Mouse (Mus musculus) ES-Bruce4 (cell line): ENCODE results near the gene Ntn4. TPM values are rescaled to one million over a fixed set of nuclear protein-coding genes. Genes with fewer than 3 reads are reported as not detected.

ENCODE experiments used
- H3K27ac ChIP-seq: 2 replicates; pipeline ENCODE4 v1.5.1; 2012; ENCODE audit warnings: low read length, inconsistent platforms; ENCODE audit not compliant: insufficient read depth
- H3K27me3 ChIP-seq: 2 replicates; pipeline ENCODE4 v1.6.1; 2012; ENCODE audit warnings: mild to moderate bottlenecking, low read length, inconsistent platforms; ENCODE audit not compliant: control insufficient read depth, poor library complexity, insufficient read depth, severe bottlenecking
- H3K36me3 ChIP-seq: 2 replicates; pipeline ENCODE4 v1.6.1; 2012; ENCODE audit warnings: inconsistent platforms, mild to moderate bottlenecking, low read length, moderate library complexity; ENCODE audit not compliant: control insufficient read depth, poor library complexity, insufficient read depth, severe bottlenecking
- H3K4me1 ChIP-seq: one replicate; pipeline ENCODE4 v1.8.1; 2011; ENCODE audit warnings: low read length; ENCODE audit not compliant: control insufficient read depth, insufficient read depth
- H3K4me3 ChIP-seq: 2 replicates; pipeline ENCODE4 v1.5.1; 2011; ENCODE audit warnings: low read depth, mild to moderate bottlenecking, low read length
- H3K9ac ChIP-seq: 2 replicates; pipeline ENCODE4 v1.6.1; 2012; ENCODE audit warnings: low read depth, mild to moderate bottlenecking, inconsistent platforms; ENCODE audit not compliant: poor library complexity, severe bottlenecking
- H3K9me3 ChIP-seq: replicated peaks from 2 replicates; pipeline ENCODE4 v1.6.1; 2012; ENCODE audit warnings: mild to moderate bottlenecking, low read length, inconsistent platforms; ENCODE audit not compliant: control insufficient read depth, poor library complexity, insufficient read depth, severe bottlenecking
- CTCF ChIP-seq: IDR thresholded peaks from one replicate; pipeline ENCODE4 v1.8.1; 2011; ENCODE audit warnings: low read depth, low read length
- EP300 ChIP-seq: IDR thresholded peaks from 2 replicates; pipeline ENCODE4 v1.6.1; 2011; ENCODE audit warnings: low read depth, low read length; ENCODE audit not compliant: insufficient read depth
- POLR2A ChIP-seq: IDR thresholded peaks from one replicate; pipeline ENCODE4 v1.8.1; 2011; ENCODE audit warnings: low read length; ENCODE audit not compliant: insufficient read depth
- polyA plus RNA-seq: library from polyadenylated mRNA; stranded (reverse); fragments of >200 nt; gene quantifications from 2 replicates; pipeline ENCODE4 v1.2.4, GENCODE M21; 2011; ENCODE audit warnings: low read depth; ENCODE audit not compliant: missing spikeins, insufficient read depth, insufficient read length

The Ntn4 gene
- polyA plus RNA-seq, 1 experiment: 2.2 TPM

DNA sequence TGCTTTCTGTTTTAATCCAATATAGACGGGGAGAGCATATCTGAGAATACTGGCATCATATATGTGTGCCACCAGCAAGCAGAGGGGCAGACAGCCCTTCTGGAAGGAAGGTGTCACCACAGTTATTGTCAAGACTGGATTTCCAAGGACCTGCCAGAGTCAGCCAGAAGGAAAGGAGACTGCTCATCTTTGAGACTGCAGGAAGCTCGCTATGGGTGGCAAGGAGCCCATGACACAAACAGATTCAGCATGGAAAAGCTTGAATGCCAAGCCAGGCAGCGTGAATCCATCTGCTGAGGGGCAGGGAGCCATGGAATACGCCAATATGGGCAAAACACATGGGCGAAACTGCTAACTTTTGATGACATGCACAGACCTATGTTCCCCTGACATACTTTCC, 6.9 kb upstream of the Ntn4 start:
- no peaks in the 10 kb centered on the region for H3K4me1 ChIP-seq
- H3K36me3 ChIP-seq: no peaks in the 10 kb centered on the region
- H3K27ac ChIP-seq: no peak overlapping the region
- no peaks in the 10 kb centered on the region; the same call in 1 of the 2 replicates for H3K27me3 ChIP-seq
- no peaks in the 10 kb centered on the region for H3K9me3 ChIP-seq
- H3K4me3 ChIP-seq: no peak overlapping the region
- no peak overlapping the region for H3K9ac ChIP-seq
- no peak for TF ChIP-seq POLR2A
- no peak for TF ChIP-seq CTCF
- TF ChIP-seq EP300: no peak

DNA sequence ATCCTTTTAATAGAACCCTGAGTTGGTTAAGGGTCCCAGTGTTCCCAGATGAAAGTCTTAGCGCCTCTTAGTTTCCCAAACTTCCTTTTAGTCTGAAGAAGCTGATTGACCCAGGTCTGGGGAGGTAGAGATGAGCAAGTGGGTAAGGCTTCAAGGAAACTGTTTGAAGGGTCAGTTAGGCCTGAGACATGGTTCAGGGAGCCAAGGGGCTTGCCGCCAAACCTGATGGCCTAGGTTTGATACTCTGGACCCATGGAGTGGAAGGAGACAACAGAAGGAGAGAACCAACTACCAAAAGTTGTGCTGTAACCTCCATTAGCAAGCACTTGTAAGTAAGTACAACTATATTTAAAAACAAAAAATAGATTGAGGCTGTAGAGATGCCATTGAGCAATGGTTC, 6.5 kb upstream of the Ntn4 start:
- Histone ChIP-seq H3K9me3 (no peaks in the 10 kb centered on the region), H3K9ac (no peak overlapping the region), H3K4me3 (no peak overlapping the region), H3K4me1 (no peaks in the 10 kb centered on the region), H3K27ac (no peak overlapping the region), H3K36me3 (no peaks in the 10 kb centered on the region), H3K27me3 (no peaks in the 10 kb centered on the region; the same call in 1 of the 2 replicates)
- TF ChIP-seq POLR2A: no peak
- no peak for TF ChIP-seq EP300
- TF ChIP-seq CTCF: no peak

DNA sequence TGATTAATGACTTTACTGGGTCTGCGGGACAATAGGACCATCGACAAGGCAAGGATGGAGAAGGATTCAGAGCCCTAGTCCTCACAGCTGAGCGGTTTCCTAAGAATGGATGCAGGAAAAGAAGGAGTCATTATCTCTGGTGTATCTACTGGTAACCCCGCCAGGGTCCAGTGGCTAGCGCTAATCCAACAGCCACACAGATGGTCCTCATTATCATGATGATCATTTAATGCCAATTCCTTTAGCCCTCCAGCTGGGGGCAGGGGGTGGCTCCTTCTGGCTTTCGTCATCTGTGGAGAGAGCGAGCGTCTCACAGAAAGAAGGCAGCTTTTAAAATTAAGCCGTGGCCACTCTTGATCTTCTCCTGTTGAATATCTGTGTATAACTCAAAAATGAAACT, 4.5 kb upstream of the Ntn4 start:
- Histone ChIP-seq H3K27ac (no peak overlapping the region), H3K9me3 (no peaks in the 10 kb centered on the region), H3K27me3 (peaks cover 7% of the 10 kb centered on the region), H3K4me3 (no peak overlapping the region), H3K36me3 (no peaks in the 10 kb centered on the region), H3K4me1 (no peaks in the 10 kb centered on the region), H3K9ac (no peak overlapping the region)
- TF ChIP-seq POLR2A: no peak
- no peak for TF ChIP-seq CTCF
- TF ChIP-seq EP300: 0 out of 2 replicates have a peak, but pooled peaks have one; percentile 7

DNA sequence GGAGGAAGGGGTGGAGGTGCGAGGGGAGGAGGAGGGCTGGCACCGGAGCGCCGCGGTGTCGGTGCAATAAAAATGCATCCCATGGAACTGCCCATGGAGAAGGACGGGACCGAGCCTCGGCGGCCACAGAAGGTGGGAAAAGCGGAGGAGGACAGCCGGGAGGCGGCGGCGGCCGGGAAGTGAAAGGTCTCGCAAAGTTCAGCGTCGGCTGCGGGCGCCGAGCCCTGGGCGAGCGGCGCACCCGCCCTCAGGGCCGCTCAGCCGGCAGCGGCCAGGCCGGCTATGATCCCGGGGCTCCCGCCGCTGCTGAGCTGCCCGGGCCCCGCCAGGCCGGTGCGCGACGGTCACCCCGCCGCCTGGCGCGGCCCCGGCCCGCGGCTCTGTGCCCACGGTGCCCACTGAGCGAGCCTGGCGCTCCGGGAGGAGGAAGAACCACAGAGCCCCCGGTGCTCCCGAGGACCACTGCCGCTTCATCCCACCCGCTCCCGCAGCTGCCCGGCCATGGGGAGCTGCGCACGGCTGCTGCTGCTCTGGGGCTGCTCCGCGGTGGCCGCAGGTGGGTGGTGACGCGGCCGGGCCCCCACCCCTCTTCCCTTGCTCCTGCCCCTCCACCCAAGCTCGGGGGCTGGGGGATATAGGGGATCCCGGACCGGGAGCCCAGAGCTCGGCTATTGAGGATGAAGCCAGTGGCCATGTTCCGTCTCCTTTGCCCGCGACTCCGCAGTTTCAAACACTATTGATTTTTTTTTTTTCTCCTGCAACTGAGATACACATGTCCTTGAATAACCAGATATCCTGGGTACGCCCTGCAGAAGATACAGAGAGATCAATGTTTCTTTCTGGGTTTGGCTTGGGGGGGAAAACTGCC, 706 bp downstream of the Ntn4 start:
- peaks cover 12% of the 10 kb centered on the region for H3K27me3 ChIP-seq

DNA sequence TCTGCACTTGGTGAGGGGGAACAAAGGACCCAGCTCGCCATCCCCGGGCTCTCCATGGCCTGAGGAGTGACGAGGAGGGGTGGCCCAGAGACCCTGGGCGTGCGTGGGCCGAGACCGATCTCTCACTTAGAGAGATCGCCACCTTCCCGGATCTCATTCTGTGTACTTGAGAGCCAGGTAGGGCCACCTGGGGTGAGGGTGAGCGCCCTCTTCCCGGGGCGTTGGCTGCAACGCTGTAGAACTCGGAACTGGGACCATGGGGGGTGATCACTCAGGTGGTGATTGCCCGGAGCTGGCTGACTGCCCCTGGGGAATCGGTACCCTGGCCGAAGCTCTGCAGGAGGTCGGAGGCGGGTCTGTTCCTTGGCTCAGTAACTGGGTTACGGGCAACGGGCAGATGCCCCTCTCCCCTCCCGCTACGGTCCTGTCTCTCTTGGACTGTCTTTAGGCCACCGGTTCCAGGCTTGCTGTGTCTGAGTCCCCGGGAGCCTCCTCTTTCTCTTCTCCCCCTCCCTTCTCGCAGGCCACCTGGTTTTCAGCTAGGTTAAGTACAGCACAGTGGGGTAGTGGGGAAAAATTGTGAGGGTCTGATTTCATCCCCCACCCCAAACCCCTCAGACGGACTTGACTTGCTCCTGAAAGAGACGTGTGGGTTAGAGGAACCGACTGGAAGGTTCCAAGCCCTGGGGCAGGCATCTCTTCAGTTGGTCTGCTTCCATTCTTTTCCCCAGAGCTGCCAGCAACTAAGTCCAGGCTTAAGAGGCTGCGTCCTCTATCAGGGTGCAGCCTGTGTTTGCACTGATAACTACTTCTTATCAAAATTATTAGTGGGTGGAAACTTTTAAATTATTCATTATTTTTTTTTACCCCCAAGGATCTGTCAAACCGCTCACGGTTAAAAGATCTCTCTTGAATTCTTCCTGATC, 1.6 kb downstream of the Ntn4 start:
- Histone ChIP-seq H3K4me1 (no peaks in the 10 kb centered on the region), H3K9me3 (no peaks in the 10 kb centered on the region), H3K27ac (no peak overlapping the region), H3K27me3 (peaks cover 12% of the 10 kb centered on the region), H3K36me3 (no peaks in the 10 kb centered on the region), H3K4me3 (peak overlapping the region; percentile 76), H3K9ac (peak overlapping the region; percentile 90; the same call in 1 of the 2 replicates)
- TF ChIP-seq EP300: no peak
- TF ChIP-seq CTCF: no peak
- TF ChIP-seq POLR2A: no peak

More for the DNA sequence above, 706 bp downstream of the Ntn4 start:
- peak overlapping the region; percentile 76 for H3K4me3 ChIP-seq
- TF ChIP-seq CTCF (no peak), EP300 (no peak), POLR2A (no peak)
- no peaks in the 10 kb centered on the region for H3K4me1 ChIP-seq
- no peak overlapping the region for H3K27ac ChIP-seq
- no peaks in the 10 kb centered on the region for H3K36me3 ChIP-seq
- H3K9ac ChIP-seq: peak overlapping the region; percentile 90
- H3K9me3 ChIP-seq: no peaks in the 10 kb centered on the region
